Mouse (Mus musculus): Measurements from ENCODE around the gene Crcp. TPM values are rescaled to one million over a fixed set of nuclear protein-coding genes. Genes with fewer than 3 reads are reported as not detected.

Gene Crcp
- polyA plus RNA-seq, 1 experiment from 2014 or later, result 20.8 TPM

DNA sequence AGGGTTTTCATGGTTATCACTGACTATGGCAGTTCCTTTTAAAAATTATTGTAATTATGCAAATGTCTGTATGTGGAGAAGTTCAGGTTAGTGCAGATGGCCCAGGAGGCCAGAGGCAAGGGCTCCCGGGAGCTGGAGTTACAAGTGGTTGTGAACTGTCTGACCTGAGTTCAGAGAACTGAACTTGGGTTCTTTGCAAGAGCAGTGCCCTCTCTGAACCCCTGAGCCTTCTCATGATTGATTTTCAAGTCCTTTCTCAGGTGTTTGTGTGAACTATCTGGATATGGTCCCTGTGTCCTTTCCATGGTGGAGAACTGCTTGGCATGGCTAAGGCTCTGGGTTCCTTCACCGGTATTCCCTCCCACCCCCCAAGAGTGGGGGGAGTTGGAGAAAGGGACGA lies 14.7 kb downstream of the Crcp start:
- DNase-seq (no peak), ATAC-seq (peak; percentile 61)
- no peaks in the 10 kb centered on the region for H3K9me3 ChIP-seq (ENCODE audit: low read length)
- H3K4me2 ChIP-seq (ENCODE audit: low read depth, low read length), result peak overlapping the region; percentile 7; the same call in 1 of the 2 replicates
- no peak overlapping the region for H3K9ac ChIP-seq (replicated peaks)
- H3K4me1 ChIP-seq (ENCODE audit: insufficient read depth), result peaks cover 6% of the 10 kb centered on the region; the same call in 1 of the 2 replicates
- peaks cover 60% of the 10 kb centered on the region for H3K36me3 ChIP-seq (replicated peaks; ENCODE audit: insufficient read depth, low read length)
- no peak for TF ChIP-seq CTCF (IDR thresholded peaks at IDR 0.05; ENCODE audit: low read depth)
- H3K27me3 ChIP-seq (ENCODE audit: insufficient read depth, low read length), result no peaks in the 10 kb centered on the region
- peak overlapping the region; percentile 74 for H3K27ac ChIP-seq (ENCODE audit: low read depth)
- WGBS (ENCODE audit: insufficient replicate concordance), result 65% methylated on average over 3 of the region's 3 CpGs
- no peak overlapping the region for H3K4me3 ChIP-seq (ENCODE audit: low read depth, low read length)

DNA sequence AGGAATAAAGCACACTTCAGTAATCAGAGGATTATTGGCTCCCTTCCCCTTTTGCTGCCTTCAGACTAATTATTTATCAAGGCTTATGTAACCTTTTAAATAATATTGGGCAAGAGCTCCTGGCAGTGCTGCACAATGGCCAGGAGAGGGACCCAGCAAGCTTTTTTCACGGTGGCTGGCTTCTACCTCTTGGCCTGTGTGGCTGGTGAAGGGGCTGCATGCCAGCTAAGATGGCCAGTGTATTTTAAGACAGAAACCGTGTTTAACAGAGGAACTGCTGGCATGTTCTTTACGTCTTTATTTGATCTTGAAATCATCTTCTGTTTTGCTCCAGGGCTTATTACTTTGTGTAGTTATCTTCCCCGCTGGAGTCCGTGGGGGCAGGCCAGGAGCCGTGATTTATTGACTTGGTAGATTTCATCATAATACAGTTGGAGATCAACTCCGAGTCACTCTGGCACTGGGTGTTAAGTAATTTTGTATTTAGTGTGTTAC lies 15.2 kb downstream of the Crcp start:
- ATAC-seq (peak; percentile 88), DNase-seq (peak; percentile 35)
- TF ChIP-seq EP300 (IDR thresholded peaks at IDR 0.05; ENCODE audit: low read depth) (no peak), CTCF (IDR thresholded peaks at IDR 0.05; ENCODE audit: low read depth) (peak; percentile 76)
- Histone ChIP-seq H3K36me3 (replicated peaks; ENCODE audit: insufficient read depth, low read length) (peaks cover 64% of the 10 kb centered on the region), H3K4me2 (ENCODE audit: low read depth, low read length) (peak overlapping the region; percentile 7; the same call in 1 of the 2 replicates), H3K9ac (replicated peaks) (no peak overlapping the region), H3K27ac (ENCODE audit: low read depth) (peak overlapping the region; percentile 74), H3K4me3 (ENCODE audit: low read depth, low read length) (no peak overlapping the region), H3K27me3 (ENCODE audit: insufficient read depth, low read length) (no peaks in the 10 kb centered on the region), H3K9me3 (ENCODE audit: low read length) (no peaks in the 10 kb centered on the region), H3K4me1 (ENCODE audit: insufficient read depth) (peaks cover 6% of the 10 kb centered on the region; the same call in 1 of the 2 replicates)
- 55% methylated on average over 7 of the region's 7 CpGs for WGBS (ENCODE audit: insufficient replicate concordance)

DNA sequence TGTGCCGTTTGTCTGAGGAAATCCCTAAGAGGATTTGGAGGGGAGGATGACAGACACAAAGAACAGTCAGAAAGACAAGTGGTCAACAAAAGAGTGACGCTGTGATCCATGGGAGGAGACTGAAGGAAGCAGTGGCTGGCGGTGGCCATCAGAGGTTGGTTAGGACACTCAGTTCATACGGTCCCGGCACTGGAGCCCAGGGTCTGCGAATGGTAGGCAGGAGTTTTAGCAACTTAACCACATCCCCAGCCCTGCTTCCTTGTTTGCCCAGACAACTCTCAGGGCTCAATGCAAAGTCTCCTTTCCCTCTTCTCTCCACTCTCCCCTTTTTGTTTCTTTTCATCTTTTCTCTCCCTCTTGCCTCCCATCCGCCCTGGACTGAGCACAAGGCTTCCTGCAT lies 17.0 kb downstream of the Crcp start:
- TF ChIP-seq EP300 (IDR thresholded peaks at IDR 0.05; ENCODE audit: low read depth), result no peak
- TF ChIP-seq CTCF (IDR thresholded peaks at IDR 0.05; ENCODE audit: low read depth), result no peak
- no peak overlapping the region for H3K4me2 ChIP-seq (ENCODE audit: low read depth, low read length)
- no peak overlapping the region for H3K4me3 ChIP-seq (ENCODE audit: low read depth, low read length)
- peaks cover 60% of the 10 kb centered on the region for H3K36me3 ChIP-seq (replicated peaks; ENCODE audit: insufficient read depth, low read length)
- no peaks in the 10 kb centered on the region for H3K9me3 ChIP-seq (ENCODE audit: low read length)
- WGBS (ENCODE audit: insufficient replicate concordance), result 86% methylated on average over 7 of the region's 7 CpGs
- peaks cover 6% of the 10 kb centered on the region; the same call in 1 of the 2 replicates for H3K4me1 ChIP-seq (ENCODE audit: insufficient read depth)
- no peak for ATAC-seq
- no peak for DNase-seq
- no peaks in the 10 kb centered on the region for H3K27me3 ChIP-seq (ENCODE audit: insufficient read depth, low read length)
- no peak overlapping the region for H3K9ac ChIP-seq (replicated peaks)
- H3K27ac ChIP-seq (ENCODE audit: low read depth), result no peak overlapping the region

DNA sequence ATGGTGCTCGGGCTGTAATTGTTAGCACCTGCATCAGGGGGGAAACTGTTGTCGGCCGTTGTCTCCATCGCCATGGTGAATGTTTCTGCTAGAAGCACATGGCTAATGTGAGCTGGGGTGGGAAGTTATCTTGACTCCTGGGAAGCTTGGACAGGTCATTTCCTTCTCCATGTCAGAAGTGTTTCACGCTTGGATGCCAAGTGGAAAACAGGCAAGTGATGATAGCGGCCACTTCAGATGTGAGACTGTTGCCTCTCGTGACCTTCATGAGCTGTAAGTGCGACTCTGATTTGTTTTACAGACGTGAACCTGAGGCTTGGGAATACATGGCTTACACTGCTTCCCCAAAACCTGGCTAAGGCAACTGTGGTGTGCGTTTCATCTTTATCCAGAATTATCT lies 17.5 kb downstream of the Crcp start:
- 86% methylated on average over 10 of the region's 10 CpGs for WGBS (ENCODE audit: insufficient replicate concordance)
- no peaks in the 10 kb centered on the region for H3K9me3 ChIP-seq (ENCODE audit: low read length)
- peaks cover 61% of the 10 kb centered on the region for H3K36me3 ChIP-seq (replicated peaks; ENCODE audit: insufficient read depth, low read length)
- ATAC-seq, result no peak
- H3K4me3 ChIP-seq (ENCODE audit: low read depth, low read length), result no peak overlapping the region
- no peaks in the 10 kb centered on the region for H3K27me3 ChIP-seq (ENCODE audit: insufficient read depth, low read length)
- no peak for TF ChIP-seq EP300 (IDR thresholded peaks at IDR 0.05; ENCODE audit: low read depth)
- TF ChIP-seq CTCF (IDR thresholded peaks at IDR 0.05; ENCODE audit: low read depth), result no peak
- H3K9ac ChIP-seq (replicated peaks), result no peak overlapping the region
- no peak for DNase-seq
- H3K4me2 ChIP-seq (ENCODE audit: low read depth, low read length), result no peak overlapping the region
- peaks cover 6% of the 10 kb centered on the region; the same call in 1 of the 2 replicates for H3K4me1 ChIP-seq (ENCODE audit: insufficient read depth)
- no peak overlapping the region for H3K27ac ChIP-seq (ENCODE audit: low read depth)

DNA sequence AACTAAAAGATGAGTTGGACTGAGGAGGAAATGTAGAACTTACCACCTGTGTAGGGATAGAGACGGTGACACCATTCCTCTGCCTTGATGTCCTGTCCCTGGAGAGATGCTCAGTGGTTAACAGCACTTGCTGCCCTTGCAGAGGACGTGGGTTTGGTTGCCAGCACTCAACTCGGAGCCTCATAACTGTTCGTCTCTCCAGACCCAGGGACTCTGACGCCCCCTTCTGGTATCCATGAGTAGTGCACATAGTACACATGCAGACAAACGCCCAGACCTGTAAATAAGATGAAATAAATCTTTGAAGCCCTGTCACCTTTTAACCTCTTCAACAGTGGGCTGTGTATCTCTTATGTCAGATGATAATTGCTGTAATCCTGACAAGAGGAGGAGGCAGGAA lies 17.9 kb downstream of the Crcp start:
- Histone ChIP-seq H3K27me3 (ENCODE audit: insufficient read depth, low read length) (no peaks in the 10 kb centered on the region), H3K36me3 (replicated peaks; ENCODE audit: insufficient read depth, low read length) (peaks cover 63% of the 10 kb centered on the region), H3K4me1 (ENCODE audit: insufficient read depth) (peaks cover 6% of the 10 kb centered on the region; the same call in 1 of the 2 replicates), H3K27ac (ENCODE audit: low read depth) (no peak overlapping the region), H3K9me3 (ENCODE audit: low read length) (no peaks in the 10 kb centered on the region), H3K9ac (replicated peaks) (no peak overlapping the region), H3K4me3 (ENCODE audit: low read depth, low read length) (no peak overlapping the region), H3K4me2 (ENCODE audit: low read depth, low read length) (no peak overlapping the region)
- WGBS (ENCODE audit: insufficient replicate concordance), result 76% methylated on average over 6 of the region's 6 CpGs
- no peak for DNase-seq
- no peak for ATAC-seq
- TF ChIP-seq EP300 (IDR thresholded peaks at IDR 0.05; ENCODE audit: low read depth), result no peak
- peak; percentile 56 for TF ChIP-seq CTCF (IDR thresholded peaks at IDR 0.05; ENCODE audit: low read depth)

DNA sequence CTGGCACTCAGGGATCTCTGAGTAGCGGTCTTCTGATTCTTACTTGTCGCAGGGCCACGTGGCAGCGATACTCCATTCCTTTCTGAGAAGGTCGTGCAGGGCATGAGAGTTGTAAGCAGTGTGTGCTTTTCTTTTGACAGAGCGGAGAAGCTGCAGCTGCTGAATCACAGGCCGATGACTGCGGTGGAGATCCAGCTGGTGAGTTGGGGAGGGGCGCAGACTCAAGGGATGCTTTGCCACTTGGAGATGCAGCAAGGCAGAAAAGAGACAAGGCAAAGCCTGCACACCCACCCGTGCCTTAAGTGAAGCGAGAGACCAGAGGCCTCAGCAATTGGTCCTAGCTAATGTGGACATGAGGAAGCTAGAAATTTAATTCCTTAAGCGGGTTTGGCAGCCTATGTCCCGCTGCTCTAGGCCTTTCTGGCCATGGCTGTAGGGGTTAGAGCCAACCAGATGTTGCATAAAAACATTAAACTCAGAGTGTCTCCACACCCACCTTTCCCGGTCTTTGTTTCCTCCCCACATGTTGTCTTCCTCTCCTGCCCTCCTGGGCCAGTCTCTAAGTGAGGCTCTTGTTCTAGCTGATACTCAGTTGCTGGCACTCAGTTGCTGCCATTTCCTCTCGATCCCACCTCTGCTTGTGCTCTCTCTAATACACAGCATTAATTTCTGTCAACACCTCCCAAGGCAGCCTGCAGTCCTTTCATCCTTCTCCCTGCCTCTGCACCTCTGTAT lies 19.9 kb downstream of the Crcp start:
- Histone ChIP-seq H3K27ac (ENCODE audit: low read depth) (no peak overlapping the region), H3K9ac (replicated peaks) (no peak overlapping the region), H3K4me1 (ENCODE audit: insufficient read depth) (peaks cover 6% of the 10 kb centered on the region; the same call in 1 of the 2 replicates), H3K27me3 (ENCODE audit: insufficient read depth, low read length) (no peaks in the 10 kb centered on the region), H3K4me2 (ENCODE audit: low read depth, low read length) (no peak overlapping the region), H3K36me3 (replicated peaks; ENCODE audit: insufficient read depth, low read length) (peaks cover 55% of the 10 kb centered on the region), H3K9me3 (ENCODE audit: low read length) (no peaks in the 10 kb centered on the region), H3K4me3 (ENCODE audit: low read depth, low read length) (no peak overlapping the region)
- ATAC-seq, result no peak
- no peak for DNase-seq
- 90% methylated on average over 15 of the region's 15 CpGs for WGBS (ENCODE audit: insufficient replicate concordance)
- TF ChIP-seq CTCF (IDR thresholded peaks at IDR 0.05; ENCODE audit: low read depth) (no peak), EP300 (IDR thresholded peaks at IDR 0.05; ENCODE audit: low read depth) (no peak)

Data from liver, postnatal 0 days (tissue).